Mouse (Mus musculus) embryonic facial prominence, embryonic 14.5 days (tissue): Measurements from ENCODE around the gene Fndc3b. TPM values are rescaled to one million over a fixed set of nuclear protein-coding genes. Genes with fewer than 3 reads are reported as not detected.

Experiments
- ATAC-seq: fragments of 200-750 bp; cut with Nextera tagmentation; 2 replicates; pipeline ENCODE4 v1.8.0; 2017; ENCODE audit warnings: low read depth, moderate number of reproducible peaks, moderate TSS enrichment
- DNase-seq: peaks from one replicate; pipeline ENCODE4 v3.0.0-alpha.2; 2015; ENCODE audit warnings: low spot score
- H3K27ac ChIP-seq: fragments of 300-500 bp; sonication (generic); replicated peaks from 2 replicates; pipeline ENCODE4 v1.5.1; 2014; ENCODE audit warnings: low read depth, mild to moderate bottlenecking, low read length, moderate library complexity
- H3K27me3 ChIP-seq: fragments of 300-500 bp; sonication (generic); replicated peaks from 2 replicates; pipeline ENCODE4 v1.6.1; 2014; ENCODE audit warnings: low read length; ENCODE audit not compliant: control insufficient read depth, insufficient read depth
- H3K36me3 ChIP-seq: fragments of 300-500 bp; sonication (generic); 2 replicates; pipeline ENCODE4 v1.6.1; 2014; ENCODE audit warnings: low read length, mixed read lengths; ENCODE audit not compliant: control insufficient read depth, insufficient read depth
- H3K4me1 ChIP-seq: fragments of 300-500 bp; sonication (generic); 2 replicates; pipeline ENCODE4 v1.6.1; 2014; ENCODE audit warnings: antibody characterized with exemption, low read length; ENCODE audit not compliant: control insufficient read depth, insufficient read depth
- H3K4me2 ChIP-seq: fragments of 300-500 bp; sonication (generic); 2 replicates; pipeline ENCODE4 v1.6.1; 2014; ENCODE audit warnings: low read depth, mild to moderate bottlenecking, low read length, moderate library complexity, mixed read lengths
- H3K4me3 ChIP-seq: fragments of 300-500 bp; sonication (generic); 2 replicates; pipeline ENCODE4 v1.5.1; 2014; ENCODE audit warnings: low read depth, mild to moderate bottlenecking, low read length
- H3K9ac ChIP-seq: fragments of 300-500 bp; sonication (generic); 2 replicates; pipeline ENCODE4 v1.6.1; 2014; ENCODE audit warnings: low read depth, mild to moderate bottlenecking, low read length, moderate library complexity, mixed read lengths
- H3K9me3 ChIP-seq: fragments of 300-500 bp; sonication (generic); 2 replicates; pipeline ENCODE4 v1.6.1; 2016; ENCODE audit warnings: low read length; ENCODE audit not compliant: control insufficient read depth
- WGBS: fragments of 180-500 bp; shearing (Covaris S2); extraction: QIAGEN DNeasy Blood & Tissue Kit; methylation state at CpG from one replicate; pipeline ENCODE4 v1.1.7; 2014; 5-methylcytosine and 5-hydroxymethylcytosine counted together
- microRNA-seq: library from miRNA; unstranded; fragments of <30 nt; microRNA quantifications from one replicate; pipeline ENCODE4, GENCODE M21; 2016; ENCODE audit warnings: borderline number of aligned reads
- polyA plus RNA-seq: library from polyadenylated mRNA; unstranded; fragments of >200 nt; fragmentation: Nextera tagmentation; extraction: Ambion mirVana; gene quantifications from 2 replicates; pipeline ENCODE4 v1.2.1, GENCODE M21; 2014

The Fndc3b gene
- polyA plus RNA-seq, 1 experiment from 2014 or later, result 44.3 TPM

DNA sequence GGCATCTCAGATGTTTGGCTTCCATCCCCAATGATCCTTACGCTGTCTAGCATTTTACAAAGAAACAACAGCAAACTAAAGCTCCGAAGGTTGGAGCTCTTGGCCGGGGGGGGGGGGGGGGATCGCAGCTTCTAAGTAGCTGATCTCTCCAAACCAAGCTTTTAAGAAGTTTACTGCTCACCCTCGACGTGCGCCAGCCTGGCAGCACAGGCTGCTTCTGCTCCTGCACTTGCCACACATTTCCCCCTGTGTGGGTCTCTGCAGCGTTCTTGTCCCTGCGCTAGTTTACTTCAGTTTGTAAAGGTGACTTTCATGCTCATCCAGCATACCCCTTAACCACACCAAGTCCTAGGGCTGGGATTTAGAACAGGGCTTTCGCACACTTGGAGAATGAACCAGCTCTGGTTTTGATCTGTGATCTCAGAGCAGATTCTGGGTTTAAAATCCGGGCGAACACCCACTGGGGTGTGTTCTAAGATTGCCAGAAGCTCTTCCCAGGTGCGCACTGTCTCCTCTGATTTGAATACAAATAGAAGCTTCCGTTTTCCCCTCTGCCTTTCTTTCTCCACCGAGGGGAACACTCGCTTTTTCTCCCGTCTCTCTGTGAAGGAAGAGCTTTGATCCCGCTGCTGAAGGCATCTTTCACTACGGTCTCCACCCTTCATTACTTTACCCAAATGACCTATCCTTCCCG is 340.4 kb downstream of the Fndc3b start:
- DNase-seq, result no peak
- 3% methylated on average over 20 of the region's 20 CpGs for WGBS

DNA sequence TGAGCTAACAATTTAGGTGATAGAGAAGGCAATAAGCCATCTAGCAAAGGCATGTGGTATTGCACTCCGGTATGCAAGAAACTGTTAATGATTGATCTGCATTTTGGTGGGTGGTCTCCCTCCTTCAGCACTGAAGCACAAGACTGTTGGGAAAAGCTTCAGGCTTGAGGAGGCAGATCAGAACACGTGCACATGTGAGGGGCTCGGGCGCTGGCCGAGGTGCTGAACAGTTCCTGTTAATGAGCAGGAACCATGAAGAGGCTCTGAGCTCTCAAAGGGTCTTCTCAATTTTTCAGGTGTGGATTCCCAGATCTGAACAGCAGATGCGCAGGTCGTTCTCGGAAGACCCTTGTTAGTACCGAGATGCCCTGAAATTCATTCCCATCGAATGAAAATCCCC is 341.0 kb downstream of the Fndc3b start:
- peaks cover 56% of the 10 kb centered on the region for H3K27me3 ChIP-seq
- 7% methylated on average over 10 of the region's 10 CpGs for WGBS

More for the DNA sequence above, 340.4 kb downstream of the Fndc3b start:
- Histone ChIP-seq H3K9me3 (no peaks in the 10 kb centered on the region), H3K27me3 (peaks cover 56% of the 10 kb centered on the region), H3K4me1 (peaks cover 6% of the 10 kb centered on the region), H3K36me3 (no peaks in the 10 kb centered on the region), H3K27ac (no peak overlapping the region), H3K4me2 (peak overlapping the region; percentile 43; the same call in 1 of the 2 replicates), H3K4me3 (peak overlapping the region; percentile 27; the same call in 1 of the 2 replicates), H3K9ac (no peak overlapping the region)
- ATAC-seq, result no peak

More for the DNA sequence above, 341.0 kb downstream of the Fndc3b start:
- H3K27ac ChIP-seq, result no peak overlapping the region
- H3K4me2 ChIP-seq, result no peak overlapping the region
- no peak overlapping the region for H3K4me3 ChIP-seq
- H3K36me3 ChIP-seq, result no peaks in the 10 kb centered on the region
- peak; percentile 81 for DNase-seq
- no peak for ATAC-seq
- peaks cover 6% of the 10 kb centered on the region for H3K4me1 ChIP-seq
- no peaks in the 10 kb centered on the region for H3K9me3 ChIP-seq
- no peak overlapping the region for H3K9ac ChIP-seq

Small RNA genes lying within 50 kb of the gene (microRNA-seq; reads per million reads assigned to microRNA genes)
- not detected for gene Mir3092

Other genes with a start within 250 kb of the Fndc3b start
- gene Tmem212, start 185.1 kb upstream of the Fndc3b start, polyA plus RNA-seq, result 4.8 TPM in 1 of 2 replicates, not detected in the other
- gene Pld1, start 227.4 kb upstream of the Fndc3b start, polyA plus RNA-seq, result 7.7 and 8.6 TPM in 2 replicates